Mouse (Mus musculus) cortical plate, adult 2 months (tissue): ENCODE results near the gene Homer1.

Experiments
- CTCF ChIP-seq: fragments of 200-500 bp; IDR thresholded peaks from 2 replicates; pipeline ENCODE4 v1.5.1; 2011; ENCODE audit warnings: mild to moderate bottlenecking, control low read depth, low read length; ENCODE audit not compliant: insufficient read depth; ENCODE audit errors: extremely low read depth
- POLR2A ChIP-seq: fragments of 200-500 bp; IDR thresholded peaks from 2 replicates; pipeline ENCODE4 v1.6.1; 2011; ENCODE audit warnings: mild to moderate bottlenecking, low read length, control low read depth; ENCODE audit not compliant: insufficient read depth; ENCODE audit errors: extremely low read depth

GRCm38 (mm10) chr13:93385147-93385546 lies 85.7 kb downstream of the Homer1 start:
- TF ChIP-seq POLR2A (no peak), CTCF (no peak)
